Mouse (Mus musculus): Measurements from ENCODE around the gene Pon3. TPM values are rescaled to one million over a fixed set of nuclear protein-coding genes. Genes with fewer than 3 reads are reported as not detected.
"Not testable (repeated sequence)": the region's sequence is repeated elsewhere in the genome, so short reads cannot be mapped to it uniquely, and the experiment has no call there.

Pon3 gene
- total and polyA plus RNA-seq, 2 experiments from 2014 or later, result 0.99 to 3.0 TPM

GRCm38 (mm10) chr6:5237510-5237909 is 18.6 kb downstream of the Pon3 start:
- no peaks in the 10 kb centered on the region for H3K4me1 ChIP-seq (ENCODE audit: insufficient read depth, low read length)
- ATAC-seq (ENCODE audit: low FRiP score) (no peak), DNase-seq (ENCODE audit: low spot score) (no peak)
- H3K4me2 ChIP-seq (ENCODE audit: low read depth, low read length, poor library complexity, severe bottlenecking), result no peak overlapping the region
- H3K9me3 ChIP-seq (ENCODE audit: low read length), result no peaks in the 10 kb centered on the region
- no peak overlapping the region for H3K9ac ChIP-seq (replicated peaks; ENCODE audit: low read length, poor library complexity, severe bottlenecking)
- WGBS, result 94% methylated on average over 4 of the region's 4 CpGs
- no peak overlapping the region for H3K4me3 ChIP-seq (ENCODE audit: low read depth, low read length)
- H3K36me3 ChIP-seq (ENCODE audit: insufficient read depth, low read length), result no peaks in the 10 kb centered on the region
- TF ChIP-seq CTCF (IDR thresholded peaks at IDR 0.05), result no peak
- H3K27ac ChIP-seq (ENCODE audit: low read depth, low read length), result no peak overlapping the region
- no peaks in the 10 kb centered on the region for H3K27me3 ChIP-seq (ENCODE audit: insufficient read depth, low read length)

- H3K4me3 ChIP-seq (ENCODE audit: low read depth, low read length), result no peak overlapping the region
- H3K9ac ChIP-seq (replicated peaks; ENCODE audit: low read length, poor library complexity, severe bottlenecking), result no peak overlapping the region
- H3K27ac ChIP-seq (ENCODE audit: low read depth, low read length), result no peak overlapping the region
- no peak overlapping the region for H3K4me2 ChIP-seq (ENCODE audit: low read depth, low read length, poor library complexity, severe bottlenecking)
- no peak for TF ChIP-seq CTCF (IDR thresholded peaks at IDR 0.05)
- no peak for ATAC-seq (ENCODE audit: low FRiP score)
- no peaks in the 10 kb centered on the region for H3K4me1 ChIP-seq (ENCODE audit: insufficient read depth, low read length)
- H3K9me3 ChIP-seq (ENCODE audit: low read length), result no peaks in the 10 kb centered on the region
- no peak for DNase-seq (ENCODE audit: low spot score)
- H3K36me3 ChIP-seq (ENCODE audit: insufficient read depth, low read length), result no peaks in the 10 kb centered on the region
- 73% methylated on average over 8 of the region's 8 CpGs for WGBS
- H3K27me3 ChIP-seq (ENCODE audit: insufficient read depth, low read length), result no peaks in the 10 kb centered on the region
Observed at GRCm38 (mm10) chr6:5236843-5237371, 19.2 kb downstream of the Pon3 start.

DNA sequence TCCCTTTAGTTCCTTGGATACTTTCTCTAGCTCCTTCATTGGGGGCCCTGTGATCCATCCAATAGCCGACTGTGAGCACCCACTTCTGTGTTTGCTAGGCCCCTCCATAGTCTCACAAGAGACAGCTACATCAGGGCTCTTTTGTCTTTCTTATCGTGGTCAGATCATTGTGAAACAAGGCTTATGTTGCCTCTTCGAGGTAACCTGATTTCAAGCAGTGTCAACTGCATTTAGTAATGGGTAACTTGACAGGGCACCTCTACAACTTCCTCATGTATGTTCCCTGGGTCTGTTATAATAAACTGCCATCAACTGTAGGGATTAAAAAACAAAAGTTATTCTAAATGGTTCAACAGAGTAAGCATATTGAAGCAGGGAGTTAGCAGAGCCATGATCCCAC is 21.5 kb downstream of the Pon3 start:
- ATAC-seq (ENCODE audit: low FRiP score) (no peak), DNase-seq (ENCODE audit: low spot score) (no peak)
- WGBS, result 51% methylated on average over 3 of the region's 3 CpGs
- no peak for TF ChIP-seq CTCF (IDR thresholded peaks at IDR 0.05)
- H3K4me2 ChIP-seq (ENCODE audit: low read depth, low read length, poor library complexity, severe bottlenecking), result no peak overlapping the region
- no peak overlapping the region for H3K9ac ChIP-seq (replicated peaks; ENCODE audit: low read length, poor library complexity, severe bottlenecking)
- no peaks in the 10 kb centered on the region for H3K9me3 ChIP-seq (ENCODE audit: low read length)
- H3K4me1 ChIP-seq (ENCODE audit: insufficient read depth, low read length), result no peaks in the 10 kb centered on the region
- H3K27me3 ChIP-seq (ENCODE audit: insufficient read depth, low read length), result no peaks in the 10 kb centered on the region
- H3K4me3 ChIP-seq (ENCODE audit: low read depth, low read length), result no peak overlapping the region
- no peaks in the 10 kb centered on the region for H3K36me3 ChIP-seq (ENCODE audit: insufficient read depth, low read length)
- no peak overlapping the region for H3K27ac ChIP-seq (ENCODE audit: low read depth, low read length)

DNA sequence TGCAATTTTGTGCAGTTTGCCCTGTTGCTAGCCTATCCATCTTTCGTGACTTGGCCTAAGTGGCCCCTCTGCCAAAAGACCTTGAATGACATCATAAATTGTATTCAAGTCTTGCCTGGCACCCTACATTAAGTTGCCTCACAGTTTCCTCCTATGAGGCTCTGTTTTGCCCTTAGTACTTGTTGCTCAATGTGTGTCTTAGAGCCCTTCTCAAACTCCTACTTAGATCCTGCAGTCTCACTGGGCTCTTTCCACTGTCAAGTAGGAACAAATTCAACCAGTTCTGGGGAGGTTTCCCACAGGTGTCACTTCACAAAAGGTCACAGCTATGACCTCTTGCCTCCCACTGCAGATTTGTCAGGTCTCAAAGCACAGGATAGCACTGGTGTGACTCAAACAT is 22.3 kb downstream of the Pon3 start:
- H3K4me3 ChIP-seq (ENCODE audit: low read depth, low read length), result no peak overlapping the region
- H3K9ac ChIP-seq (replicated peaks; ENCODE audit: low read length, poor library complexity, severe bottlenecking), result no peak overlapping the region
- H3K27ac ChIP-seq (ENCODE audit: low read depth, low read length), result no peak overlapping the region
- H3K9me3 ChIP-seq (ENCODE audit: low read length), result no peaks in the 10 kb centered on the region
- DNase-seq (ENCODE audit: low spot score) (no peak), ATAC-seq (ENCODE audit: low FRiP score) (no peak)
- no peaks in the 10 kb centered on the region for H3K4me1 ChIP-seq (ENCODE audit: insufficient read depth, low read length)
- H3K27me3 ChIP-seq (ENCODE audit: insufficient read depth, low read length), result no peaks in the 10 kb centered on the region
- TF ChIP-seq CTCF (IDR thresholded peaks at IDR 0.05), result no peak
- 97% methylated on average over 1 of the region's 1 CpGs for WGBS
- no peak overlapping the region for H3K4me2 ChIP-seq (ENCODE audit: low read depth, low read length, poor library complexity, severe bottlenecking)
- no peaks in the 10 kb centered on the region for H3K36me3 ChIP-seq (ENCODE audit: insufficient read depth, low read length)

GRCm38 (mm10) chr6:5232022-5232421 is 24.1 kb downstream of the Pon3 start:
- Histone ChIP-seq H3K36me3 (ENCODE audit: insufficient read depth, low read length) (no peaks in the 10 kb centered on the region), H3K9ac (replicated peaks; ENCODE audit: low read length, poor library complexity, severe bottlenecking) (no peak overlapping the region), H3K4me3 (ENCODE audit: low read depth, low read length) (no peak overlapping the region), H3K4me1 (ENCODE audit: insufficient read depth, low read length) (no peaks in the 10 kb centered on the region), H3K27me3 (ENCODE audit: insufficient read depth, low read length) (no peaks in the 10 kb centered on the region), H3K9me3 (ENCODE audit: low read length) (no peaks in the 10 kb centered on the region), H3K27ac (ENCODE audit: low read depth, low read length) (no peak overlapping the region), H3K4me2 (ENCODE audit: low read depth, low read length, poor library complexity, severe bottlenecking) (no peak overlapping the region)
- 93% methylated on average over 4 of the region's 4 CpGs for whole genome bisulfite sequencing
- DNase-seq (ENCODE audit: low spot score) (no peak), ATAC-seq (ENCODE audit: low FRiP score) (no peak)
- TF ChIP-seq CTCF (IDR thresholded peaks at IDR 0.05), result no peak

DNA sequence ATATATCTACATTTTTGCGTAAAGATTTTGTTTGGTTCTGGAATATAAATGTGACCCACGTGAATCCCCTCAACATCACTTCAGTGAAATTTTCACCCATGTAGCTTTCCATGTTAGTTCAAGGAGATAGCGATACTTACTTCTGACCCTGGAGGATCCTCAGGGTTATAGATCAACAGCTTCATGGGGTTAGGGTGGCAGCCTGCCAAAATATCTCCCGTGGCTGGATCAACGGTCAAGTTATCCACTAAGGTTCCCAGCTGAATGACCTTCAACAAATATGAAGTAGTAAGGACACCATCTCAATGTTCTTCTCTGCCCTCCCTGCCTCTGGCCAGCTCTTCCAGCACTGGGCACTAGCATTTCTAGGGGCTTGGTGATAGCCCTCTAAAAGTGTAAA is 25.8 kb downstream of the Pon3 start:
- no peak overlapping the region for H3K9ac ChIP-seq (replicated peaks; ENCODE audit: low read length, poor library complexity, severe bottlenecking)
- H3K27me3 ChIP-seq (ENCODE audit: insufficient read depth, low read length), result no peaks in the 10 kb centered on the region
- no peaks in the 10 kb centered on the region for H3K9me3 ChIP-seq (ENCODE audit: low read length)
- H3K27ac ChIP-seq (ENCODE audit: low read depth, low read length), result no peak overlapping the region
- no peak for ATAC-seq (ENCODE audit: low FRiP score)
- WGBS, result 88% methylated on average over 5 of the region's 5 CpGs
- no peak overlapping the region for H3K4me2 ChIP-seq (ENCODE audit: low read depth, low read length, poor library complexity, severe bottlenecking)
- H3K4me1 ChIP-seq (ENCODE audit: insufficient read depth, low read length), result no peaks in the 10 kb centered on the region
- no peaks in the 10 kb centered on the region for H3K36me3 ChIP-seq (ENCODE audit: insufficient read depth, low read length)
- no peak for TF ChIP-seq CTCF (IDR thresholded peaks at IDR 0.05)
- DNase-seq (ENCODE audit: low spot score), result no peak
- no peak overlapping the region for H3K4me3 ChIP-seq (ENCODE audit: low read depth, low read length)

DNA sequence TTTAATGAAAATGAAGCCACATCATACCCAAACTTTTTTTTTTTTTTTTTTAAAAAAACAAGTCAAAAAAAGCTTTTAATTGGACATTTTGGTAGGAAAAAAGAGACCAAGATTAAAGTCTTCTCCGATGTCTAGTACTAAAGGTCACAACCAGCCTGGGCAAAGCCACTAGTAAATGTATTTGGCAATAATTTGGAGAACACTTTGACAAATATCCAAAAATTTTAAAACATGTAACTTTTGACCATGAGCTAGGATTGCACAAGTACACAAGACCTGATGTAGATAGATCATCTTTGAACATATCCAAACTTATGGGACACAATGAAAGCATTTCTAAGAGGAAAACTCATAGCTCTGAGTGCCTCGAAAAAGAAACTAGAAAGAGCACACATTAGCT is 32.5 kb downstream of the Pon3 start:
- ATAC-seq (ENCODE audit: low FRiP score), result not testable (repeated sequence)
- WGBS, result 94% methylated on average over 2 of the region's 2 CpGs

More for the DNA sequence above, 32.5 kb downstream of the Pon3 start:
- not testable (repeated sequence) for DNase-seq (ENCODE audit: low spot score); H3K27ac ChIP-seq (ENCODE audit: low read depth, low read length); H3K4me2 ChIP-seq (ENCODE audit: low read depth, low read length, poor library complexity, severe bottlenecking); H3K4me3 ChIP-seq (ENCODE audit: low read depth, low read length); H3K27me3 ChIP-seq (ENCODE audit: insufficient read depth, low read length); H3K9ac ChIP-seq (replicated peaks; ENCODE audit: low read length, poor library complexity, severe bottlenecking); H3K9me3 ChIP-seq (ENCODE audit: low read length); H3K4me1 ChIP-seq (ENCODE audit: insufficient read depth, low read length); H3K36me3 ChIP-seq (ENCODE audit: insufficient read depth, low read length)
